Mouse (Mus musculus) lung, embryonic 15.5 days (tissue): ENCODE measurements around the gene Ccdc60. TPM values are rescaled to one million over a fixed set of nuclear protein-coding genes. Genes with fewer than 3 reads are reported as not detected.
"Not testable (repeated sequence)": the region's sequence is repeated elsewhere in the genome, so short reads cannot be mapped to it uniquely, and the experiment has no call there.

Source experiments
- ATAC-seq: fragments of 200-750 bp; cut with Nextera tagmentation; 2 replicates; pipeline ENCODE4 v1.8.0; 2017; ENCODE audit warnings: moderate number of reproducible peaks, borderline replicate concordance; ENCODE audit not compliant: low FRiP score, low TSS enrichment; ENCODE audit errors: extremely low read depth
- H3K27ac ChIP-seq: fragments of 300-500 bp; sonication (generic); 2 replicates; pipeline ENCODE4 v1.5.1; 2015; ENCODE audit warnings: moderate library complexity, mild to moderate bottlenecking, inconsistent platforms
- H3K27me3 ChIP-seq: fragments of 300-500 bp; sonication (generic); 2 replicates; pipeline ENCODE4 v1.6.1; 2015; ENCODE audit warnings: inconsistent platforms
- H3K36me3 ChIP-seq: fragments of 300-500 bp; sonication (generic); 2 replicates; pipeline ENCODE4 v1.6.1; 2015; ENCODE audit warnings: inconsistent platforms
- H3K4me1 ChIP-seq: fragments of 300-500 bp; sonication (generic); 2 replicates; pipeline ENCODE4 v1.6.1; 2015; ENCODE audit warnings: inconsistent platforms
- H3K4me2 ChIP-seq: fragments of 300-500 bp; sonication (generic); 2 replicates; pipeline ENCODE4 v1.6.1; 2015; ENCODE audit warnings: inconsistent platforms, mild to moderate bottlenecking, moderate library complexity
- H3K4me3 ChIP-seq: fragments of 300-500 bp; sonication (generic); 2 replicates; pipeline ENCODE4 v1.5.1; 2015; ENCODE audit warnings: mild to moderate bottlenecking, inconsistent platforms
- H3K9ac ChIP-seq: fragments of 300-500 bp; sonication (generic); 2 replicates; pipeline ENCODE4 v1.6.1; 2015; ENCODE audit warnings: inconsistent platforms
- H3K9me3 ChIP-seq: fragments of 300-500 bp; sonication (generic); 2 replicates; pipeline ENCODE4 v1.6.1; 2016; ENCODE audit warnings: inconsistent platforms
- WGBS: fragments of 180-500 bp; shearing (Covaris S2); methylation state at CpG from one replicate; pipeline ENCODE4 v1.1.7; 2015; 5-methylcytosine and 5-hydroxymethylcytosine counted together
- polyA plus RNA-seq: library from polyadenylated mRNA; unstranded; fragments of >200 nt; fragmentation: Nextera tagmentation; extraction: Ambion mirVana; gene quantifications from 2 replicates; pipeline ENCODE4 v1.2.1, GENCODE M21; 2015

The Ccdc60 gene
- polyA plus RNA-seq = 1.0 and 1.2 TPM in 2 replicates

GRCm38 (mm10) chr5:116288849-116289570 lies at the start of gene Ccdc60:
Gene Ccdc60, minus strand, starts transcription at chr5:116288985.
- Histone ChIP-seq H3K9ac (no peak within 1 kb of the TSS), H3K36me3 (no peaks in the 10 kb centered on the region), H3K9me3 (no peaks in the 10 kb centered on the region)

GRCm38 (mm10) chr5:116336191-116336590 lies 47.4 kb upstream of the Ccdc60 start:
- no peaks in the 10 kb centered on the region for H3K9me3 ChIP-seq
- no peak for ATAC-seq
- no peak overlapping the region for H3K9ac ChIP-seq
- no peaks in the 10 kb centered on the region for H3K36me3 ChIP-seq
- no peaks in the 10 kb centered on the region for H3K27me3 ChIP-seq
- no peak overlapping the region for H3K4me3 ChIP-seq
- H3K4me1 ChIP-seq = no peaks in the 10 kb centered on the region
- H3K4me2 ChIP-seq = no peak overlapping the region
- H3K27ac ChIP-seq = no peak overlapping the region

More at GRCm38 (mm10) chr5:116288849-116289570, at the start of gene Ccdc60:
- peaks cover 16% of the 10 kb centered on the region for H3K4me1 ChIP-seq
- no peak within 1 kb of the TSS for H3K27ac ChIP-seq
- 8% methylated on average over 28 of the region's 28 CpGs for WGBS
- H3K4me2 ChIP-seq = peak within 1 kb of the TSS; percentile 55
- peak; percentile 79; the same call in 1 of the 2 replicates for ATAC-seq
- H3K4me3 ChIP-seq = peak within 1 kb of the TSS; percentile 25
- H3K27me3 ChIP-seq = no peaks in the 10 kb centered on the region

GRCm38 (mm10) chr5:116328911-116329310 lies 40.1 kb upstream of the Ccdc60 start:
- Histone ChIP-seq H3K36me3 (no peaks in the 10 kb centered on the region), H3K9me3 (no peaks in the 10 kb centered on the region), H3K9ac (no peak overlapping the region), H3K27me3 (no peaks in the 10 kb centered on the region), H3K4me3 (no peak overlapping the region), H3K27ac (no peak overlapping the region), H3K4me1 (no peaks in the 10 kb centered on the region), H3K4me2 (no peak overlapping the region)
- 89% methylated on average over 4 of the region's 4 CpGs for WGBS
- peak; percentile 42; the same call in 1 of the 2 replicates for ATAC-seq

- no peak for ATAC-seq
- Histone ChIP-seq H3K27ac (no peak overlapping the region), H3K9ac (no peak overlapping the region), H3K4me2 (no peak overlapping the region), H3K9me3 (no peaks in the 10 kb centered on the region), H3K4me1 (no peaks in the 10 kb centered on the region), H3K27me3 (no peaks in the 10 kb centered on the region), H3K4me3 (no peak overlapping the region), H3K36me3 (no peaks in the 10 kb centered on the region)
- 33% methylated on average over 5 of the region's 5 CpGs for WGBS
These were observed 34.6 kb upstream of the Ccdc60 start for GRCm38 (mm10) chr5:116323401-116323800.

DNA sequence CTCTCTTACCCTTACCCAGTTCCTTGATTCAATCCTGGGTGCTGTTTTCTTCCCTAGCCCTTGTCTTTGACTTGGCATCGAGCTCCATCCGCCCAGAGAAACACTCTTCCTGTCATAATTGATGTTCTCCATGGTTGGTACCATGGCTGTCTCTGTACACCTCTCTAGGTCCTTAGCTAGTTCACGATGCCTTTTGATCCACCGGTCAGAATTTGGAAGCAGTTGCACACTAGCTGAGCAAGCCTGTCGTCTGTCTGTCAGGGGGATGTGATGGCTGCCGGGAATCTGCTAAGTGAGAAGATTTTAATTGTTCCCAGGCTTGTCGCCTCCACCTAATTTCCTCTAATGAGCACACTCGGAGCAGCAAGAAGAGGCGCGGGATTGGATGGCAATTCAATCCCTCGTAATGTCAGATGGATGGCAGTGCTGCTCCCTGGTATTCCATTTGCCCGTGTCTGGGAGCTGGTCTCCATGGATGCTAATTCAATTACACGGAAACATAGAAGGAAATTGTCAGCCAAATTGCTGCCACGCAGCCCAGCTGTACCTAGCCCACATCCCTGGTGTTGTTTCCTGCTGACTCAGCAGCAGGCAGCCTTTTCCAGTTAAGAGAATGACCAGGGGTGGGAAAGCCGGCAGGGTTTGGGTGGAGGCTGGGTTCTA lies 33.7 kb upstream of the Ccdc60 start:
- H3K36me3 ChIP-seq = no peaks in the 10 kb centered on the region
- ATAC-seq = no peak
- 60% methylated on average over 15 of the region's 15 CpGs for WGBS
- H3K4me3 ChIP-seq = no peak overlapping the region
- H3K27me3 ChIP-seq = no peaks in the 10 kb centered on the region
- no peak overlapping the region for H3K27ac ChIP-seq
- H3K9me3 ChIP-seq = no peaks in the 10 kb centered on the region
- no peaks in the 10 kb centered on the region for H3K4me1 ChIP-seq
- no peak overlapping the region for H3K4me2 ChIP-seq
- no peak overlapping the region for H3K9ac ChIP-seq

DNA sequence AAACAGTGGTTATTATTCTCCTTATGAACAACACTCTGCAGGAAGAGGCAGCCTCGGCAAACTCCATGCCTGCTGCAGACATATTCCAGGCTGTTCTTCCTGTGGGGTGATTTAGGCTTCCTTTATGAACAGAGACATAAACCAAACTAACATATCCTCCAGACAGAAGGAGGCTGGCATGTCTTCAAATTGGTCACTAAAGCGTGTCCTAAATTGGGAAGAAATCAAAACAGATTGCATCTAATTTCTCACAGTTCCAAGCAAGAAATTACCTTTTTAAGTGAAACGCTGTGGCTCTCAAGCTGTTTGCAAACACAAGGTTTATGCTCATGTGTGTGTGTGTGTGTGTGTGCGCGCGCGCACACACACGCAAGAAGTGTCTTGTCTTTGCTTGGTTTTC lies 24.9 kb upstream of the Ccdc60 start:
- WGBS = 80% methylated on average over 8 of the region's 8 CpGs
- no peaks in the 10 kb centered on the region for H3K27me3 ChIP-seq

DNA sequence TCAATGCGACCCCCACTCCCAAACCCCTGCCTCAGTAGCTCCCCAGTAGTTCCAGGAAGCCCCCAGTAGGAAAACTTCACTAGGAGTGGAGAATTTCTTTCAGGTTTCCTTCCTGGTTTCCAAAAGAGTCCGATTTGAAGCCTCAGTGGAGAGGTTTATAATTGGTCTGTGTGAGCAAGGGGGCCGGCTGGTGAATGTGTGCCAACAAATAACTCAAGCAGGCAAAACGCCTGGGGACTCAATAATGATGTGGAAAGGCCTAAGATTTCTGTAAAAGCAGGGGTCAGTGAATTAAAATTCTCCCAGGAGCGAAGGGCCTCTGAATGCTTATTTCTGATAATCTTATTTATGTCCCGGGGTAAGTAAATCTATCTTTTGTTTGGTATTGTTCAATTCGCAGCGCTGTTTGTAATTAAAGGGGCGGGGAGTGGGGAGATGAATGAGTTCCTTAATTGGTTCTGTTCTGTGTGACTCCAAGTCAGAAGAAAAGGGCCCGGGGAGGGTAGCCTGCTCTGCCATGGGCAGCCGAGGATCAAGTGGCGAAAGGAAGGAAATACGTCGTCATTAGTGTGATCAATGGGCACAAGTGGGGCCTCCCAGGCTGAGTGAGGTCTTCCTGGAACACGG lies 23.4 kb upstream of the Ccdc60 start:
- Histone ChIP-seq H3K4me1 (peaks cover 8% of the 10 kb centered on the region), H3K27me3 (no peaks in the 10 kb centered on the region), H3K4me3 (no peak overlapping the region), H3K9ac (no peak overlapping the region), H3K4me2 (no peak overlapping the region; the same call in 1 of the 2 replicates), H3K36me3 (no peaks in the 10 kb centered on the region), H3K9me3 (no peaks in the 10 kb centered on the region), H3K27ac (no peak overlapping the region)
- ATAC-seq = no peak
- 62% methylated on average over 15 of the region's 15 CpGs for WGBS

More for the DNA sequence above, 24.9 kb upstream of the Ccdc60 start:
- H3K4me2 ChIP-seq = no peak overlapping the region
- H3K9ac ChIP-seq = no peak overlapping the region
- no peak for ATAC-seq
- no peaks in the 10 kb centered on the region for H3K36me3 ChIP-seq
- no peak overlapping the region for H3K4me3 ChIP-seq
- H3K27ac ChIP-seq = no peak overlapping the region
- no peaks in the 10 kb centered on the region for H3K9me3 ChIP-seq
- peaks cover 8% of the 10 kb centered on the region for H3K4me1 ChIP-seq

DNA sequence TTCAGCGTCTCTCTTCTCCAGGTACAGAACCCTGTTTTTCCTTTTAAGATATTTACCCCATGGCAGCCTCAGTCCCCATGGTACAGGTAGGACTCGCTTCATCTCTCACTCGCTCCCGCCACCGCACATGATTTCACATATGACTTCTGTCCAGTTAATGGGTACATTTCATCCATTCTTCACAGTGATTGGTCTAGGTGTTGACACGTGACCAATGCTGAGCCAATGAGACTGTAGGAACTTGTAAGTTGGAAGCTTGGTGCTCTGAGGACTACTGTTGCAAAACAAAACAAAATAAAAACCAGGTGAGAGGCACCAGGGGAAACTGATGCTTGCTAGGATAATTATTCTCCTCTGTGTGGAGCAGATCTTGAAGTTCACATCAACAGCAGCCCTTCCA lies 22.9 kb upstream of the Ccdc60 start:
- H3K36me3 ChIP-seq = no peaks in the 10 kb centered on the region
- H3K27me3 ChIP-seq = no peaks in the 10 kb centered on the region
- H3K4me3 ChIP-seq = no peak overlapping the region
- H3K4me1 ChIP-seq = peaks cover 8% of the 10 kb centered on the region
- WGBS = 98% methylated on average over 6 of the region's 6 CpGs
- H3K9ac ChIP-seq = no peak overlapping the region
- no peak for ATAC-seq
- no peak overlapping the region for H3K27ac ChIP-seq
- H3K9me3 ChIP-seq = no peaks in the 10 kb centered on the region
- H3K4me2 ChIP-seq = no peak overlapping the region

GRCm38 (mm10) chr5:116309383-116309801 lies 20.6 kb upstream of the Ccdc60 start:
- H3K9ac ChIP-seq = no peak overlapping the region
- ATAC-seq = peak; percentile 69; the same call in 1 of the 2 replicates

DNA sequence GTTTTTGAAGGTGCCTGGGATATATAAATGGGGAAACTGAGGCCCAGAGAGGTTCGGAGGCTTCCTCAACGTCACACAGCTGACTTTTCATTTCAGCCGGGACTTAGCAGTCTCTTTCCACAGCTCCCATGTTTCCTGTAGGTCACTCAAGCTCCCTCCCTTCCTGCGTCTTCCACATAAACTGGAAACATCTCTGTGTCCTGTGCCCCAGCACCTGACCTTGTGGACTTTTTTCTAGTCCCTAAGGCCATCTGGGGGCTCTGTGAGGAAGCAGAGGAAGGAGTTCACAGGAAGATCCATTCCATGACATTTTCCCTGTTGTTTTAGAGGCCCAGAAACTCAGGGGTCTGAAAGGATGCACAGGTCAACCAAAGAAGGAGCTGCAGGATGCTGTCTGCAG lies 16.8 kb upstream of the Ccdc60 start:
- Histone ChIP-seq H3K9ac (no peak overlapping the region), H3K4me1 (peaks cover 18% of the 10 kb centered on the region), H3K27me3 (no peaks in the 10 kb centered on the region), H3K4me3 (no peak overlapping the region), H3K27ac (no peak overlapping the region), H3K36me3 (no peaks in the 10 kb centered on the region), H3K9me3 (no peaks in the 10 kb centered on the region), H3K4me2 (no peak overlapping the region)
- no peak for ATAC-seq
- 70% methylated on average over 4 of the region's 4 CpGs for WGBS

More at GRCm38 (mm10) chr5:116309383-116309801, 20.6 kb upstream of the Ccdc60 start:
- no peaks in the 10 kb centered on the region for H3K27me3 ChIP-seq
- H3K4me1 ChIP-seq = peaks cover 8% of the 10 kb centered on the region
- H3K27ac ChIP-seq = peak overlapping the region; percentile 60
- peak overlapping the region; percentile 30; the same call in 1 of the 2 replicates for H3K4me2 ChIP-seq
- WGBS = 20% methylated on average over 6 of the region's 6 CpGs
- no peaks in the 10 kb centered on the region for H3K9me3 ChIP-seq
- H3K36me3 ChIP-seq = no peaks in the 10 kb centered on the region
- H3K4me3 ChIP-seq = no peak overlapping the region

- not testable (repeated sequence) for H3K36me3 ChIP-seq, H3K4me2 ChIP-seq, H3K27ac ChIP-seq, ATAC-seq, H3K9ac ChIP-seq, H3K9me3 ChIP-seq, H3K4me3 ChIP-seq, H3K27me3 ChIP-seq
- H3K4me1 ChIP-seq = peaks cover 19% of the 10 kb centered on the region
These were observed 16.4 kb upstream of the Ccdc60 start for GRCm38 (mm10) chr5:116305146-116305545.

DNA sequence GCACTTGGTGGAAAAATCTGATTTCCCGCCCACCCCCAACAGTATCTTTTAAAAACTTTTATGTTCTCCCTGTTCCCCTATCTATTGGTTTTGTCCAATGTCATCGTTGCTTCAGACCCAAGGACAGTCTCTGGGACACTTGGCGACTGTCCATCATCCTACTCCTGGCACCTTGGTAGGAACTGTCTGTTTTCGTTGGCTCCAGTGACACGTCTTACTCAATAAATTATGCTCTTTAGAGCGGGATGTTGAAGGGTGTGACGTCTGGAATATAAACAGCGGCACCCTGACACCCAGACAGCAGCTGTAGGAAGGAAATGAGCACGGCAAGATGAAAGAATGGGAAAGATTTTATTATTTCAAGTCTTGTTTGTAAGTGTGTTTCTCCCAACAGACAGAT lies 12.2 kb upstream of the Ccdc60 start:
- Histone ChIP-seq H3K4me1 (peaks cover 11% of the 10 kb centered on the region; the same call in 1 of the 2 replicates), H3K4me3 (no peak overlapping the region), H3K36me3 (no peaks in the 10 kb centered on the region), H3K4me2 (no peak overlapping the region), H3K9ac (no peak overlapping the region), H3K27me3 (no peaks in the 10 kb centered on the region), H3K9me3 (no peaks in the 10 kb centered on the region), H3K27ac (no peak overlapping the region)
- 22% methylated on average over 9 of the region's 9 CpGs for WGBS
- ATAC-seq = peak; percentile 76; the same call in 1 of the 2 replicates
